In the genomic region with DNA sequence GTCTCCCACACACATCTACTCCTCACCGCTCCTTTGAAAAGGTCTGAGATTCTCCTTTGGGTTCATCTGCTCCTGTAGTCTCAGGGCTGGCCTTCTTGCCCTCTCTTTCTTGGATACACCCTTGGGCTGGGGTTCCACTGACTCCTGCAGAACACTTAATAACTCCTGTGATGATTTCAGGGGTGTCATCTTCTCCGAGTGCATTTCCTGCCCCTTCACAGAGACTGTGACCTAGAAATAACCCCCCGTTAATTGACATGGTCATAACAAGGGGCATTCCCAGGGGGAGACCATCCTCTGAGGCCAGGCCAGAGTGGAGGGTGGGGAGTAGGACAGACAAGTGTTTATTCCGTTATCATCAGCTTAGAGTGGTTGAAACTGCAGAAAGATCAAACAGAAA, we compare ENCODE assay signal across 8 mouse cellular contexts. TPM values are rescaled to one million over a fixed set of nuclear protein-coding genes. Genes with fewer than 3 reads are reported as not detected.
A peak's percentile ranks its signal among the peaks of the same experiment; 100 is the strongest.
DNase-seq lines count a peak whose midpoint lies in the region; ATAC-seq and TF ChIP-seq lines count a peak whose summit lies in the region.

No protein-coding gene starts in this region.

- no peak for DNase-seq in left cerebral cortex, adult 2 months (ENCODE audit: extremely low spot score in 1 of 2, low spot score in 2 of 2)
- DNase-seq in left cerebral cortex, postnatal 4 days, result no peak
- DNase-seq in forebrain, embryonic 10.5 days (ENCODE audit: extremely low spot score, low spot score), result no peak
- no peak for DNase-seq in ovary, postnatal 10 days (ENCODE audit: low spot score)
- no peak for DNase-seq in right cerebral cortex, adult 18-20 months
- DNase-seq in right cerebral cortex, postnatal 14 days, result no peak

- TF ChIP-seq CTCF in left cerebral cortex, adult 2 months (IDR thresholded peaks at IDR 0.05), result no peak

- H3K4me2 ChIP-seq in intestine, embryonic 16.5 days (ENCODE audit: low read depth, low read length), result peak overlapping the region; percentile 86
- H3K4me2 ChIP-seq in neural tube, embryonic 12.5 days (replicated peaks), result peak overlapping the region; percentile 78

- no peaks in the 10 kb centered on the region for H3K27me3 ChIP-seq in forebrain, embryonic 10.5 days (ENCODE audit: poor library complexity, severe bottlenecking)
- H3K27me3 ChIP-seq in intestine, embryonic 16.5 days (replicated peaks; ENCODE audit: control insufficient read depth, insufficient read depth, low read length), result no peaks in the 10 kb centered on the region
- H3K27me3 ChIP-seq in neural tube, embryonic 12.5 days (replicated peaks), result no peaks in the 10 kb centered on the region

- H3K4me1 ChIP-seq in forebrain, embryonic 10.5 days, result peaks cover 37% of the 10 kb centered on the region
- H3K4me1 ChIP-seq in intestine, embryonic 16.5 days (ENCODE audit: control insufficient read depth, insufficient read depth, low read length), result peaks cover 14% of the 10 kb centered on the region
- peaks cover 18% of the 10 kb centered on the region for H3K4me1 ChIP-seq in neural tube, embryonic 12.5 days

- H3K27ac ChIP-seq in left cerebral cortex, adult 2 months, result no peak overlapping the region
- H3K27ac ChIP-seq in forebrain, embryonic 10.5 days, result no peak overlapping the region
- H3K27ac ChIP-seq in intestine, embryonic 16.5 days (ENCODE audit: low read length), result no peak overlapping the region
- H3K27ac ChIP-seq in neural tube, embryonic 12.5 days, result no peak overlapping the region

- ATAC-seq in intestine, embryonic 16.5 days, result no peak
- no peak for ATAC-seq in neural tube, embryonic 12.5 days (ENCODE audit: low FRiP score, low read depth)

- 77% methylated on average over 4 of the region's 4 CpGs for WGBS in forebrain, embryonic 10.5 days
- WGBS in intestine, embryonic 16.5 days, result 38% methylated on average over 4 of the region's 4 CpGs
- WGBS in neural tube, embryonic 12.5 days, result 37% methylated on average over 4 of the region's 4 CpGs

- intact Hi-C loops in left cerebral cortex, adult 2 months (cut with DNase I), result no loop called here
- intact Hi-C loops in left cerebral cortex, postnatal 4 days (cut with DNase I), result no loop called here

- peak overlapping the region; percentile 90 for H3K9ac ChIP-seq in intestine, embryonic 16.5 days (ENCODE audit: low read depth, low read length)
- peak overlapping the region; percentile 41 for H3K9ac ChIP-seq in neural tube, embryonic 12.5 days

- peaks cover 45% of the 10 kb centered on the region for H3K36me3 ChIP-seq in forebrain, embryonic 10.5 days (replicated peaks)
- H3K36me3 ChIP-seq in intestine, embryonic 16.5 days (ENCODE audit: control insufficient read depth, insufficient read depth, low read length), result peaks cover 6% of the 10 kb centered on the region; the same call in 1 of the 2 replicates
- peaks cover 25% of the 10 kb centered on the region for H3K36me3 ChIP-seq in neural tube, embryonic 12.5 days

- H3K9me3 ChIP-seq in forebrain, embryonic 10.5 days, result no peaks in the 10 kb centered on the region
- H3K9me3 ChIP-seq in intestine, embryonic 16.5 days (ENCODE audit: control insufficient read depth, low read length), result no peaks in the 10 kb centered on the region
- H3K9me3 ChIP-seq in neural tube, embryonic 12.5 days, result no peaks in the 10 kb centered on the region

- peak overlapping the region; percentile 94 for H3K4me3 ChIP-seq in left cerebral cortex, adult 2 months
- peak overlapping the region; percentile 94 for H3K4me3 ChIP-seq in forebrain, embryonic 10.5 days
- H3K4me3 ChIP-seq in intestine, embryonic 16.5 days (ENCODE audit: low read length), result peak overlapping the region; percentile 88
- peak overlapping the region; percentile 88 for H3K4me3 ChIP-seq in neural tube, embryonic 12.5 days

RNA-seq across cellular contexts. Expression of a gene that starts 1.3 kb away (rescaled TPM):
- total RNA-seq in left cerebral cortex, adult 2 months (2021), result 10 to 100 TPM; 45.7 to 48.6 TPM
- total RNA-seq in left cerebral cortex, postnatal 4 days (2021), result 10 to 100 TPM; 32.3 to 34.5 TPM
- 88.0 and 89.4 TPM in 2 replicates for polyA plus RNA-seq in forebrain, embryonic 10.5 days (2016; fragmentation: Nextera tagmentation; extraction: Ambion mirVana)
- polyA plus RNA-seq in intestine, embryonic 16.5 days (2015; fragmentation: Nextera tagmentation; extraction: Ambion mirVana), result 31.8 and 37.2 TPM in 2 replicates
- 71.3 and 74.9 TPM in 2 replicates for polyA plus RNA-seq in neural tube, embryonic 12.5 days (2016; fragmentation: Nextera tagmentation; extraction: Ambion mirVana)

RNA-seq across cellular contexts. Expression of a gene that starts 1.8 kb away (rescaled TPM):
- total RNA-seq in left cerebral cortex, adult 2 months (2021), result 1 to 10 TPM; 6.1 to 6.3 TPM
- 1 to 10 TPM; 7.3 to 7.9 TPM for total RNA-seq in left cerebral cortex, postnatal 4 days (2021)
- polyA plus RNA-seq in forebrain, embryonic 10.5 days (2016; fragmentation: Nextera tagmentation; extraction: Ambion mirVana), result 12.4 and 14.6 TPM in 2 replicates
- 8.3 and 8.6 TPM in 2 replicates for polyA plus RNA-seq in intestine, embryonic 16.5 days (2015; fragmentation: Nextera tagmentation; extraction: Ambion mirVana)
- polyA plus RNA-seq in neural tube, embryonic 12.5 days (2016; fragmentation: Nextera tagmentation; extraction: Ambion mirVana), result 11.2 and 11.7 TPM in 2 replicates

RNA-seq across cellular contexts. Expression of a gene that starts 28.7 kb away (rescaled TPM):
- total RNA-seq in left cerebral cortex, adult 2 months (2021), result 1 to 10 TPM; 6.5 to 7.7 TPM
- 1 to 10 TPM; 9.2 to 9.4 TPM for total RNA-seq in left cerebral cortex, postnatal 4 days (2021)
- polyA plus RNA-seq in forebrain, embryonic 10.5 days (2016; fragmentation: Nextera tagmentation; extraction: Ambion mirVana), result 19.1 and 21.6 TPM in 2 replicates
- 19.3 and 19.8 TPM in 2 replicates for polyA plus RNA-seq in intestine, embryonic 16.5 days (2015; fragmentation: Nextera tagmentation; extraction: Ambion mirVana)
- polyA plus RNA-seq in neural tube, embryonic 12.5 days (2016; fragmentation: Nextera tagmentation; extraction: Ambion mirVana), result 21.1 and 22.0 TPM in 2 replicates

RNA-seq across cellular contexts. Expression of a gene that starts 28.9 kb away (rescaled TPM):
- total RNA-seq in left cerebral cortex, adult 2 months (2021), result 10 to 100 TPM; 18.2 to 19.9 TPM
- 10 to 100 TPM; 16.1 to 16.8 TPM for total RNA-seq in left cerebral cortex, postnatal 4 days (2021)
- 24.7 and 25.2 TPM in 2 replicates for polyA plus RNA-seq in forebrain, embryonic 10.5 days (2016; fragmentation: Nextera tagmentation; extraction: Ambion mirVana)
- 16.7 and 17.4 TPM in 2 replicates for polyA plus RNA-seq in intestine, embryonic 16.5 days (2015; fragmentation: Nextera tagmentation; extraction: Ambion mirVana)
- polyA plus RNA-seq in neural tube, embryonic 12.5 days (2016; fragmentation: Nextera tagmentation; extraction: Ambion mirVana), result 31.8 and 32.8 TPM in 2 replicates

RNA-seq across cellular contexts. Expression of a gene that starts 59.6 kb away (rescaled TPM):
- under 1 TPM in 1 of 2 experiments, not detected in 1; 0.16 TPM for total RNA-seq in left cerebral cortex, adult 2 months (2021)
- total RNA-seq in left cerebral cortex, postnatal 4 days (2021), result not detected
- polyA plus RNA-seq in forebrain, embryonic 10.5 days (2016; fragmentation: Nextera tagmentation; extraction: Ambion mirVana), result not detected in 2 replicates
- polyA plus RNA-seq in intestine, embryonic 16.5 days (2015; fragmentation: Nextera tagmentation; extraction: Ambion mirVana), result 0.16 and 0.17 TPM in 2 replicates
- not detected in 2 replicates for polyA plus RNA-seq in neural tube, embryonic 12.5 days (2016; fragmentation: Nextera tagmentation; extraction: Ambion mirVana)
